Mouse (Mus musculus) CD8-positive naive resting alpha-beta T cell, adult 2 months (primary cell): ENCODE measurements around the gene Tex38.

ENCODE experiments used
- DNase-seq, 2 experiments: peaks; one replicate each; pipeline ENCODE4 v3.0.0; 2022; ENCODE audit warnings: low read depth in 2 of 2, low spot score in 2 of 2

Gene Tex38

DNA sequence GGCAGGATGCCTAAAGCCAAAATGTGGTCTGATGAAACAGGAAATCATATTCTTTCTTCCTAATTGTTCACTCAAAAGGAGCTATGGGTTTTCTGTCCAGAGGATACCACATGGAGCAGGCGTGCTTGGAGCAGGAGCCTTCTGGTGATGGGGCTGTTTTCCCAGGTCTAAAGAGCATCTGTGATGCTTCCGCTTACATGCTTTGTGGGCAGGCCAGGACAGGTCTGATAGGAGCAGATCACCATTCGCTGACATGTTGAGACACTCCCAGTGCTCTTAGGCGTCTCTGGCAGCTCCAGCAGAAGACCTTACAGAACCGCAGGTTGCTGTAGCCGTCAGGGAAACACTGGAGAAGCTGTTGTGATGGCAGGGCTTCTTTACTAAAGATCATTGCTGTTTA, 5.8 kb downstream of the Tex38 start:
- no peak for DNase-seq

DNA sequence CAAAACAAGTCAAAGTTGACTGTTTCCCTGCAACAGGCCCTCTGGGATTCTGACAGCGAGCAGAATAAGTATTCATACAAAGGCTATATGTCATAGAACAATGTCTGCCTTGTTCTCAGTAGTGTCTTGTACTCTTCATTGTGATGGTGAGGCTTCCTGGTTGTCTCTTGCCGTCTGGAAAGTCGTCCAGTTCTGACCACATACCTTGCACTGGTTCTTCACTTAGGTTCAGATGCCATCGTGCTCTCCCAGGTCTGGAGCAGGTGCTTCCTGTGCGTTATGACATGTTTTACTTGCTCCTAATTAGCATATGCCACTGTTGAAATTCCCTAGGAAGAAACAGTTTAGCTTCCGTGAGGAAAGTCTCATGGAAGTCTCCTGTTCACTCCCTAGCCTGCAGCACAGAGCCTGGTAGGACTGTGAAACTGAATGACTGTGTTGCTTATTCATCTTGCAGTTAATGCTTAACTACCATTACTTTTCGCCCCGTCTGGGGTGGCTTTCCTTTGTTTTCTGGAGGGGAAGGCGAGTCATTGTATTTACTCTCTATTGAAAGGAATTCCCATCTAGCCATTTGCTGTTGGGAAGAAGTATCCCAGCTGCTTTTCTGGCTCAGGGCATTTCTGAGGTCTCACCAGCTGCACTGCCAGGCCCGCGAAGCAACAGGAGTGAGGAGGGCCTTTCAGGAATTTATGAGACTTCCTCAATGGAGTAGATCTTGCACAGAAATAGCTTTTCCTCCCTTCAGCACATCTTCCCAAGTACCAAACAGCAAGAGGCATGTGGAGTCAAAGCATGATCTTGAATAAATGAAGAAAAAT, 13.0 kb downstream of the Tex38 start:
- no peak for DNase-seq

DNA sequence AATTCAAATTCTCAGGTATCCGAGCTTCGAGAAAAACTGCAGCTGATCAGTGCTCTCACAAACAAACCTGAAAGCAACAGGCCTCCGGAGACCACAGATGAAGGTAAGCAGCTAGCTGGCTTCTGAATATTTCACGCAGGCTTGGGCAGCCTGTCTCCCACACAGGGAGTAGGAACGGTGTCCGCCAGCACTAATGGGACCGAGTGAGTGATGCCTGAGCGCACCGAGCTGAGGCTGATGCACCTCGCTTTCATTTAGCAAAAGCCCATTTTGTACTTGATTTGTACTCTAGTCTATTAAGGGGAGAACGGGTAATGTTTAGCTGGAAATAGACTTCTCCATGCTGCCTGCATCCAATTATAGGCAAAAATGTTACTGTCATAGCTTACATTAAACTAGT, 16.2 kb downstream of the Tex38 start:
- DNase-seq = no peak

DNA sequence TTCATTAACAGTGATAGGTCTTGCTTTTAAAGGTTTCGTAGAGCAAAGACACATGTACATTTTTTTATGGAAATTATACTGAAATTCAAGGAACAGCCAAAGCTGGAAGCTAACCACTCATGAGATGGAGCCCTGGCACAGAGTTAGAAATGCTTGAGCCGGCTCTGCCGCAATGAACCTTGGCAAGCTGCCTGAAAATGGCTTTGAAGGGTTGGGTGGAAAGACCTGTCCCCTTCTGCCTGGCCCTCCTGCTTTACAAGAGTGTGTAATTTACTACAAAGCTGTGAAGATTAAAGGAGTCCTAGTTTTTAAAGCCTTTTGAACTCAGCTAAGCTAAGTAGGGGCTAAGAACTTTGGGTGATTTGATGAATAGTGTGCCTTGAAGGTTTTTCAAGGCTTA, 19.6 kb downstream of the Tex38 start:
- DNase-seq = no peak

DNA sequence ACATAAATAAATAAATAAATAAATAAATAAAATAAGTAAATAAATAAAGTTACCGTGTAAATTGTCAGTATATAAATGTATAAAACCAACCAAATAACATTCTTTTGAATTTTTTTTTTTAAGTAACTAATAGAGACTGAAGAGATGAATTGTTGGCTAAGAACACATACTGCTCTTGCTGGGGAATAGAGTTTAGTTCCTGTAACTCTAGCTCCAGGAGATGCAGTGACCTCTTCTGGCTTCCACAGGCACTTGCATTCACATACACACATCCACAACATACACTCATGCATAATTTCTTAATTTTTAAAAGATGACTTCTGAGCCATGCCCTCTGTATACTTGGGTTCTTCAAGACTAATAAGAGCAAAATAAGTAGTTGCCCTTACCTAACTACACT, 26.0 kb downstream of the Tex38 start:
- DNase-seq = no peak

DNA sequence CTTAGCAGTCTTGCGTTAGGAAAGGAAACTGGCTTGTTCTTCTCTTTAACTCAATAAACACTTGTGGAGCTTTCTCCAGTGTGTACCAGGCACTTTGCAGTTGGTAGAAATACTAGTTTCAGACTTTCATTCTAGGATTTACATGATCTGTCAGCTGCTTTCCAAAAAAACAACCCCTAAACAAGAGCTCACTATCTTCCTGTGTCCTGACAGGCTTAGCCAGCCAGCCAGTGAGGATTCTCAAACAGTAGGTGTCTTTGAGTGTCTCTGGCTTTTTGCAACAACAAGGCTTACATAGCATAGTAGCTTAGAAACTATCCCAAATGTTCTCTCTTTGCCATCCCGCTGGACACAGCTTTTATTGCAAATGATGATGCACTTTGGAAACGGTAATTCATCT, 26.7 kb downstream of the Tex38 start:
- DNase-seq = no peak

DNA sequence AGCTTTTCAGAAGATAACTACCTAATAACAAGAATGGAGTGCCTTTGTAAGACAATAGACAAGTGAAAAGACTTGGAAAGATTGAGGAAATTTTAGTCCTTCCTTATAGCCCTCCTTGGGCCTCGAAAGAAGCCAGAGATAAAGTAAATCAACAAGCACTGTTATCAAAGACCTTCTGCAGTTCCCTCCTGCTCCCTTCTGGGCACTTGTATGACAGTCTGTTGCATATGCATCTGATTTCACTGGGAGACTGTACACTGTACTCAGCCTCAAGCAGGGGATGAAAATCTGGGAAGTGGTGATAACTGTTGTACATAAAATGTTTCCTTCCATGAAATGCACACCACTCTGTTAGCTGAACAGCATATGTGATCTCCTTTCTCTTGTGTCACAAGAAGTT, 31.5 kb downstream of the Tex38 start:
- no peak for DNase-seq

DNA sequence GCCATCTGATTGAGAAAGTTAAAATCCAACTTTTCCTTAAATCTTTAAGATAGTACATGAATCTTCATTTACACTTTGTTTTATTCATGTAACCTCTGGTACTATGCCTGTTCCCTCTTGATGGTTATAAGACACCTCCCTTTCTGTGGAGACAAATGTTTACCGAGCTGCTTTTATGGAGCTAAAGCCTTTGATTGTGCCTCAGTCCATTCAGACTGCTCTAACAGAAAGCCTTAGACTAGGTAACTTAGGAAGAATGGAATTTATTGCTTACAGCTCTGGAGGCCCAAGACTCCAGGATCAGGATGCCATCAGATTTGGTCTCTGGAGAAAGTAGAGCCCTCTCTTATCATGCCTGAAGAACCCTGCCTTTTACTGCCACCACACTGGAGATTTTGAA, 32.6 kb downstream of the Tex38 start:
- no peak for DNase-seq

DNA sequence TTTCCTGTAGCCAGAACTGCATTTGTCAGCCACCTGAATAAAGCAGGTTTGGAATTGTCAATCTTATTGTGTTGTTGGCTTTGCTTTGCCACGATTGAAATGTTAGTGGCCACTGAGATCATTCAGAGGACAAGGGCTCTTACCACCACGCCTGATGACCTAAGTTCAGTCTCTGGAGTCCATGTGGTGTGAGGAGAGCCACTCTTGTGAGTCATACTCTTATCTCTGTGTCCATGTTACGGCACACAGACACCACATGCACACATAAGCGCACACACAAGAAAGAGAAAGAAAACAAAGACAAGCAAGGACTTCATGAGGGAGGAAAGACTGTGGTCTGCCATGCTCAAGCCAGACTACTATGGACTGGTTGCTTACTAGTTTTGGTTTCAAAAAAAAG, 37.7 kb downstream of the Tex38 start:
- no peak for DNase-seq

DNA sequence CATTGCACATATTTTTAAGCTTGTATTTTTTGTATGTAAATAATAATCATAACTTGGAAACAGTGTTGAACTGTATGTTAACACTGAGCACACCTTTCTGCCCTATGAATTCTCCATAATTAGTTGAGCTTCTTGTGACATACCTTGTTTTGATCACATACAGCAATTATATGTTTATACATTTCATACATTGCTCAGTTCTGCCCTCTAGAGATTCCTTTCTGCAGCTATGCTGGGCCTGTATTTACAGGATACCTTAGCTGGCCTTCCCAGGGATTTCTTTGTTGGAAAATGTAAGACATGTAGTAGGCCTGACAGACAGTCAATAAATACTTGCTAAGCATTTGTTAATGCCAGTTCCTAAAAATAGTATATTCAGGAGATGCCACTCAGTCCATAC, 38.2 kb downstream of the Tex38 start:
- no peak for DNase-seq

DNA sequence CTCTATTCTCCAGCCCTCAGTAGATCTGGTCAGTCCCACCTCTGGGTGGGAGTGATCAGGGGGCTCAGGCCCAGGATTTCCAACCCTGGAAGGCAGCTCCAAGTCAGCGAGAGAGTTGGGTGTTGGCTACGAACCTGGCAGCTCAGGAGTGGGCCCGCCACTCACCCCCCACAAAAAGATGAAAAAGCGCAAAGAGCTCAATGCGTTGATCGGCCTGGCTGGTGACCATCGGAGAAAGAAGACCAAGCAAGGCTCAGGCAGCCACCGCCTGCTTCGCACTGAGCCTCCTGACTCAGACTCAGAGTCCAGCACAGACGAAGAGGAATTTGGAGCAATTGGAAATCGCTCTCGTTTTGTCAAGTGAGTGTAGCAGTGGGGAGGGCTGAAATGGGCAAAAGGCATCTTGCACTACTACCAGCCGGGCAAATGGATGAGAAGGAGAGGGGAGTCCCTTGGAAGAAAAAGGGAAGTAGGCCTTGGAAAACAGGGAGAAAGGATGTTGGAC, 42.3 kb downstream of the Tex38 start:
- DNase-seq = no peak

DNA sequence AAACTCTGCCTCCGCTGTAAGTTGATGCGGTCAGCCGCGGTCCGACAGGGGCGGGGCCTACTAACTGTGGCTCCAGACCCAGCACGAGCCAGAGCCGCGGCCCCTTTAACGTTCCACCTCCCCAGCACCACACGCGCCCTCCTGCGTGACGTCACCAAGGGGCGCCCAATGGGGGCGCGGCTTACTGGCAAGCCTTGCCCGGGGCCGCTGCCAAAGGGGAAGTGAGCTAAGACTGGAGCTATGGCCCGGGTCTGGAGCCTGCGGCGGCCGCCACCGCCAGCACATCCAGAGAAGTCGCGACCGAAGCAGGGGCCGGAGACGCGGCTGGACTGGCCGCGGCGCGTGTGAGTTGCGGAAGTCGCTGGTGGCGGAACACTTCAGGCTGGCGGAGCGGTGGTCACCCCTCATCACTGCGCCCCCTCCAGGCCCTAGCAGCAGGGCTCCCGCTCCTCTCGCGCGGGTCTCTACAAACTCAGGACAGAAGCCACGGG, 43.2 kb downstream of the Tex38 start, which contains the start of gene Efcab14:
Gene Efcab14 (plus strand): TSS at position 194 of the 491 bp plus-strand sequence.
- peak; percentile 86 to 90 for DNase-seq

DNA sequence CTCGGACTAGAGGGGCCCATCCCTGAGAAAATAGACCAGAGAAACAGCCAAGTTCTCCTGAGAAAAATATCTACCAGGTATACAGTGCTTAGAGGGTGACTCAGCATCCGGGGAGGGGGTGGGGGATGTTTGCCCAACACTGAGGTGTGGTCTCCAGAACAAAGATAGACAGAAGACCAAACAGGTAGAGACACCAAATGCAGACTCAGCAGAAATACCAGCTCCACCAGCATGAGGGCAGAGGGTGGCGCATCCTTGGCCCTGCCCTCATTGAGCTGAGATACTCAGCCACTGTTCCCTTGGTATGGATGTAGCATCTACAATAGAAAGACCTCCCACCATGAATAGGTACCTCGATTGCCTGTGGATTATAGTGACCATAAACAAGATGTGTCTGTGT, 46.0 kb downstream of the Tex38 start:
- DNase-seq = no peak

DNA sequence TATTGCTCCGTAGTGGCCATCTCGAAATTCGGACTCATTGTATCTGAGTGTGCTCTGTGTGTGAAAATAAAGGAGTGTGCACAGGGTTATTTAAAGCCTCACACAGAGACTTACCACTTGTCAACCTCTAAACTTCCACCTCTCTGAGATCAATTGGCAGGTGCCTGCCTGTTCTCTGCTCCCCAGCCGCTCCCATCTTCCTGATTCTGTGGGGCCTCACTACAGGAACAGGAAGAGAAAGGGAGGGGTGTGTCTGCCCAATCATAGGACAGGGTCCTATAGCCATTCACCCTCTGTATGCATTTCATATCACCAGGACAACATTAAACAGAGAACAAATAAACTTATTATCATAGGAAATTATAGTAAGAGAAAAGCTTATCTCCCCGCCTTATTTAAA, 47.1 kb downstream of the Tex38 start:
- no peak for DNase-seq

DNA sequence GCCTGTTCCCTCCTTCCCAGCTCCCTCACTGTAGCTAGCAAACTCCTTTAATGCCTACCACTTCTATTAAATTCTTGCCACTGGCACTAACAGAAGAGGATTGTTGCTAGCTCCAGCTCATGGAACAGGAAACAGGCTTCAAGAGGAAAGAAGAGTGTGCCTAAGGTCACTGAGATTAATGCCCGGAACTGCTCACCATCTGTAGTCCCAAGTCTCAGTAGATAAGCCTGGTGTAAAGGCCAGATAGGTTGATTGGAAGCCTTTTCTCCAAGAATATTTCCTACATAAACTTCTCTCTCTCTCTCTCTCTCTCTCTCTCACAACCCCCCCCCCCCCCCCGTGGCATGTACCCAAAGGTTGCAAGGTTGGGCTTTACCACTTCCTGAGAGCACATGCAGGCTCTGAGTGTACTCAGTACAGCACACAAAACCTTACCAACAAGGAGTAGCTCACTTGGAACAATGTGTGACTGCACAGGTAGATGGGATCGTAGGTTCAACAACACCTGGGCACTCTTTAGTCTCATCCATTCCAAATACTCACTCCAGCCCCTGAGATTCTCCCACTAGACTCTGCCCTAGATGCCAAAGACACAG, 48.5 kb downstream of the Tex38 start:
- DNase-seq = no peak

DNA sequence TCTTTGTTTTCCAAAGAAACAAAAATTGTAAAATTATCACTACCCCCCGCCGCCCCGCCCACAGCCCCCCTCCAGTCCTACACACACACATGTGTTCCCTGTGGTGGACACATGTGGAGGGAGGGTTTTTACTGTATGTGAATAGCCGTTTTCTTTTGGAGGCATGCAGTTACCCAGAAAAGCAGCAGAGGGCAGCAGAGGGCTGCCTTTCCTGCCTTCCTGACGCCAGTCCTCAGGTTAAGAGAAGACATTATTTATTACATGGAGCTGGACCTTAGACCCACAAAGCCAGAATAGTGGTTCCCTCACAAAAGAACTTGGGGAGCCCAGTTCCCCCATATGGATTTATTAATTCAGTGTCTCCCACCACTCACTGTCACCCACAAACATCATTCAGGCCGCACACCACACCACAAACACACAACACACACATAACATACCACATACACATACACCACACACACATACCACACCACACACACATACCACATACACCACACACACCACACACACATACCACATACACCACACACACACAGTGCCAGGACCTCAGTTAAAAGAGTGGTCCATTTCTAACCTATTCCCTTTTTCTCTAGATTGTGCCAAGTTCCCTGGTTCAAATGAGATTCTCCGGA, 49.1 kb downstream of the Tex38 start:
- peak; percentile 60 to 73 for DNase-seq
